Mouse (Mus musculus) heart, adult 2 months (tissue): ENCODE results near the gene Usp22.

ENCODE experiments used
- CTCF ChIP-seq: fragments of 200-600 bp; IDR thresholded peaks from 2 replicates; pipeline ENCODE4 v1.8.1; 2022; ENCODE audit warnings: antibody characterized with exemption, mild to moderate bottlenecking, moderate library complexity
- EP300 ChIP-seq: fragments of 200-500 bp; IDR thresholded peaks from 2 replicates; pipeline ENCODE4 v1.6.1; 2011; ENCODE audit warnings: low read depth, low read length, control low read depth; ENCODE audit not compliant: insufficient read depth

DNA sequence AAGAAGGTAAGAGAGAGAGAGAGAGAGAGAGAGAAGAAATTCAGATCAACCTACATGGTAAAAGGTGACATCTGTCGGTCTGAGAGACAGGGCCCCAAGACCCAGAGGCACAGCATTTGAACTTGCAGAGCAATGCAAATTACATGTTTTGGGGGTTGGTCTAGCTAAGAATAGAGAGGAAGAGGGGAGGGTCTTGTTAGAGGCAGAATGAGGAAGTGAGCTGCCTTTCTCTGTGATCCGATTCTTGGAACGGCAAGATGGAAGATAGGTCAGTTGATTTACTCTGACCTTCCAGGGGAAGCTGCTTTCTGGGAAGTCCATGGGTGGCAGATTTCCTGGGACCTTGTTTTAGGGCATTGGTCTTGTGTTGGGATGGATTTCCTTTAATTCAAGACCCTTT is 32.6 kb downstream of the Usp22 start:
- TF ChIP-seq EP300: no peak
- TF ChIP-seq CTCF: no peak
